8 mouse cellular contexts compared by ENCODE assay signal in the genomic region with DNA sequence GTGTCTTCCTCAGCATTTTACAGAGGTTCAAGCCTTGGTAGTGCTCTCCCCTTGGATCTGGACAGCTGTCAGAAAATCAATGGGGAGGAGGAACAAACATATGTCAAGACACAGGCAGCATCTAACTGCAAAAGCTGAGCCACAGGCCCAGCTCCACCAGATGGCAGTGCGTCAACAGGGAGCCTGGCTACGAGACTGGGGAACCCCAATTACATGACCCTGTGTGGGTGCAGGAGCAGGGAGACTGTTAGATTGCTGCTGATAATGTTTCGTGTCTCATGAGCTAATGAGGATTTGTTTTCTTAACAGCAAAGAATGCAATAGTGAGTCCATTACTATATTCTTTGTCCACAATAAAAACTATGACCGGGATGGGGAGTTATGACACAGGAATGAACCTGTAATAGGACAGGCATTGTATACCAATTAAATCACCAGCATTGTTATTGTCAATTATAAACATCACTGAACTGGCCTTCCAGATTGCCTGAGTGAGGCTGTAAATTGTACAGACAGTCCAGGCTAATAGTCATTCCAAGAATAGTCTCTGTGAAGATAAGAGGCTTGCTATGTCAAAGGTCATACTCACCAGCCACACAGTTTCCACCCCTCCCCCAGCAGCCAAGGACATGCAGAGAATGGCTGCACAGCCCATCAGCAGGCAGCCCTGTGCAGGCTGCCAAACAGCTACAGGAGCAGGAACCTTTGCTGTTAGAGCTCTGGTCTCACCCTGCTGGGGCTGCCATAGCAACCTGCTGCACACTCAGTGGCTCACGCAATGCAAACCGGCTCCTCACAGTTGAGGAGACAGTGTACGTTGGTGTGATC. TPM values are rescaled to one million over a fixed set of nuclear protein-coding genes. Genes with fewer than 3 reads are reported as not detected.
DNase-seq lines count a peak whose midpoint lies in the region; ATAC-seq and TF ChIP-seq lines count a peak whose summit lies in the region.

No protein-coding gene starts in this region.

- H3K27me3 ChIP-seq in heart, adult 2 months (ENCODE audit: control insufficient read depth, insufficient read depth, low read length), result no peaks in the 10 kb centered on the region

- no peaks in the 10 kb centered on the region for H3K36me3 ChIP-seq in heart, adult 2 months (ENCODE audit: control insufficient read depth, insufficient read depth, low read length)

- peak overlapping the region; percentile 51 for H3K27ac ChIP-seq in heart, adult 2 months

- 0 out of 2 replicates have a peak, but pooled peaks have one; percentile 57 for ATAC-seq in megakaryocyte-erythroid progenitor cell, adult 5-6 weeks (replicated peaks; ENCODE audit: low FRiP score, low TSS enrichment, poor library complexity, severe bottlenecking)

- no peak for TF ChIP-seq POLR2A in heart, adult 2 months (IDR thresholded peaks at IDR 0.05; ENCODE audit: insufficient read depth, low read depth, low read length)

- H3K9ac ChIP-seq in heart, adult 2 months (ENCODE audit: low read depth, low read length), result no peak overlapping the region

- intact Hi-C loops in heart, adult 2 months (cut with DNase I), result loop anchor here (1.0 to 5.0 kb wide), 2 partner anchors 60 to 187 kb away; no protein-coding TSS in a partner anchor
- intact Hi-C loops in left cerebral cortex, postnatal 10 days (cut with DNase I), result loop anchor here (1.0 kb wide), 1 partner anchor 187 kb away; no protein-coding TSS in a partner anchor

- H3K4me3 ChIP-seq in heart, adult 2 months, result no peak overlapping the region

- no peaks in the 10 kb centered on the region for H3K79me2 ChIP-seq in heart, adult 2 months (replicated peaks; ENCODE audit: control insufficient read depth, insufficient read depth, low read length)

- peaks cover 1% of the 10 kb centered on the region for H3K4me1 ChIP-seq in heart, adult 2 months (ENCODE audit: control insufficient read depth, insufficient read depth, low read length)

- peak; percentile 89 for DNase-seq in adrenal gland, adult 2 months
- peak; percentile 88 for DNase-seq in embryo, embryonic 10 days (ENCODE audit: low spot score)
- DNase-seq in heart, adult 2 months, result peak; percentile 76 to 78
- peak; percentile 64 for DNase-seq in kidney, adult 11 months
- DNase-seq in left cerebral cortex, postnatal 10 days (ENCODE audit: extremely low spot score in 1 of 2, low spot score in 2 of 2), result peak; percentile 63 to 77
- peak; percentile 44 to 49 for DNase-seq in right cerebral cortex, postnatal 36 days (ENCODE audit: low spot score in 2 of 2)
- no peak for DNase-seq in T-cell, adult 2 months (ENCODE audit: low spot score)

- TF ChIP-seq EP300 in heart, adult 2 months (IDR thresholded peaks at IDR 0.05; ENCODE audit: insufficient read depth, low read depth, low read length), result peak; percentile 78; the same call in 1 of the 2 replicates

- WGBS in heart, adult 2 months, result 12% methylated on average over 7 of the region's 7 CpGs

- no peak; the same call in 1 of the 2 replicates for TF ChIP-seq CTCF in heart, adult 2 months (IDR thresholded peaks at IDR 0.05)

RNA-seq across cellular contexts. Expression of a gene that starts 58.8 kb away (rescaled TPM):
- not detected for total RNA-seq in adrenal gland, adult 2 months (2021)
- polyA plus RNA-seq in adrenal gland, adult 2 months (2012; rRNA removed), result 0.04 TPM in 1 of 2 replicates, not detected in the other
- under 1 TPM; 0.13 to 0.36 TPM for total RNA-seq in heart, adult 2 months (2021)
- 0.04 TPM in 1 of 2 replicates, not detected in the other for polyA plus RNA-seq in heart, adult 2 months (2012; rRNA removed)
- 1 to 10 TPM; 7.6 to 9.2 TPM for total RNA-seq in left cerebral cortex, postnatal 10 days (2021)
- total RNA-seq in megakaryocyte-erythroid progenitor cell, adult 5-6 weeks (2014; fragmentation: Nextera tagmentation), result not detected in 2 replicates
- not detected in 2 replicates for total RNA-seq in megakaryocyte-erythroid progenitor cell, adult 5-6 weeks (2017)

Comparison
In these comparisons a context has a peak if more than half of its experiments do, and no peak if none do; other contexts are left out.
1. RNA of a gene that starts 58.8 kb away (total RNA-seq): 7.6 to 9.2 TPM in left cerebral cortex, postnatal 10 days; 0.13 to 0.36 TPM in heart, adult 2 months, not detected in adrenal gland, adult 2 months and not detected in megakaryocyte-erythroid progenitor cell, adult 5-6 weeks; every median in the first group is over 4 times any median in the second.